Mouse (Mus musculus): ENCODE measurements around the gene Mcemp1. TPM values are rescaled to one million over a fixed set of nuclear protein-coding genes. Genes with fewer than 3 reads are reported as not detected.

The Mcemp1 gene
- polyA plus RNA-seq, 1 experiment from 2014 or later, result 2.9 TPM

DNA sequence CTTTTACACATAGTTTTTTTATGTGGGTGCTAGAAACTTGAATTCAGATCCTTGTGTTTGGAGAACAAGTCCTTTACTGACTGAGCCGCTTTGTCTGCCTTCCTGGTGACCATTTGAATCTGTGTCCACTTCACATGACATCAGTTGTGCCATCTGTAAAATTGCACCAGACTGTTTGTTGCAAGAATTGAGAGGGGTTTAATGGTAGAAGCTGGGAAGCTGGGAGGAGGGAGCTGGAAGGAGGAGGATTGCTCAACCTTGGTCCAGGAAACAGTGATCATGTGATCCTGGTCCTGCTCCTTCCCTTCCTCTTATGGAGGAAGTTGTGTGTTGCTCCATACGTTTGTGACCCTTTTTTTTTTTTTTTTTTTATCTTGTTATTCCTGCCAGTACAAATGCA lies 17.3 kb upstream of the Mcemp1 start:
- Histone ChIP-seq H3K4me1 (no peaks in the 10 kb centered on the region), H3K9me3 (no peaks in the 10 kb centered on the region), H3K4me3 (replicated peaks) (no peak overlapping the region), H3K4me2 (no peak overlapping the region), H3K27me3 (replicated peaks) (no peaks in the 10 kb centered on the region), H3K36me3 (no peaks in the 10 kb centered on the region), H3K27ac (no peak overlapping the region), H3K9ac (no peak overlapping the region)
- ATAC-seq (ENCODE audit: insufficient read depth, low FRiP score, low read depth), result no peak
- WGBS, result 69% methylated on average over 2 of the region's 2 CpGs

DNA sequence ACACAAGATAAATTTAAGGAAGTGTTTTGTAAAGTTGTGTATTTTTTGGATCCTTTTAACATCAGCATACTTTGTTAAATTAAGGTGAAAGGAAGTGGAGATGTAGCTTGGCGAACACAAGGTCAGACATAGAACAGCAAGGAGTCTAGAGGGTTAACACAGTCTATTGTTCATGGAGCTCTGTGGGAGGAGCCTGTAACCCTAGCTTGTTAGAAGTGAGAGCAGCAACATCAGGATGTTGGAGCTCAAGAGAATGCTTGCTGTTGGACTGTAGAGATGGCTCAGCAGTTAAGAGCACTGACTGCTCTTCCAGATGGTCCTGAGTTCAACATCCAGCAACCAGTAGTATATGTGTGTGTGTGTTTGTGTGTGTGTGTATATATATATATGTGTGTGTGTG lies 16.6 kb upstream of the Mcemp1 start:
- 41% methylated on average over 1 of the region's 1 CpGs for WGBS
- H3K4me2 ChIP-seq, result peak overlapping the region; percentile 6; the same call in 1 of the 2 replicates
- H3K27me3 ChIP-seq (replicated peaks), result no peaks in the 10 kb centered on the region
- no peak overlapping the region for H3K9ac ChIP-seq
- no peaks in the 10 kb centered on the region for H3K4me1 ChIP-seq
- no peak for ATAC-seq (ENCODE audit: insufficient read depth, low FRiP score, low read depth)
- no peaks in the 10 kb centered on the region for H3K36me3 ChIP-seq
- no peak overlapping the region for H3K4me3 ChIP-seq (replicated peaks)
- H3K27ac ChIP-seq, result no peak overlapping the region
- H3K9me3 ChIP-seq, result no peaks in the 10 kb centered on the region

DNA sequence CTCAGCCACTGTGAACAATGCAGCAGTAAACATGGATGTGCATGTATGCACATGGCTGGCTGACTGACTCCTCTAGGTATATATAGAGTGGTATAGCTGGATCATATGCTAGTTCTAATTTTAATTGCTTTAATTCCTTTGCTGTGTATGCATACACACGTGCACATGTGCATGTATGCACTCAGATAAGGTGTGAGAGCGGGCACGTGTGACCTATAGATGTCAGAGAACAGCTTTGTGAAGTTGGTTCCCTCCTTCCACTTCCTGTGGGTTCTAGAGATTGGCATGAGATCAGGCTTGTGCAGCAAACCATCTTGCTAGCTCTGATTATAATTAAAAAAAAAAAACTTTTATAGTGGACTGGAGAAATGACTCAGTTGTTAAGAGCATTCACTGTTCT lies 12.7 kb upstream of the Mcemp1 start:
- WGBS, result 64% methylated on average over 3 of the region's 3 CpGs
- no peak overlapping the region for H3K4me2 ChIP-seq
- H3K4me1 ChIP-seq, result no peaks in the 10 kb centered on the region
- H3K9me3 ChIP-seq, result no peaks in the 10 kb centered on the region
- H3K36me3 ChIP-seq, result no peaks in the 10 kb centered on the region
- no peak overlapping the region for H3K27ac ChIP-seq
- H3K27me3 ChIP-seq (replicated peaks), result no peaks in the 10 kb centered on the region
- ATAC-seq (ENCODE audit: insufficient read depth, low FRiP score, low read depth), result no peak
- H3K4me3 ChIP-seq (replicated peaks), result no peak overlapping the region
- H3K9ac ChIP-seq, result no peak overlapping the region

DNA sequence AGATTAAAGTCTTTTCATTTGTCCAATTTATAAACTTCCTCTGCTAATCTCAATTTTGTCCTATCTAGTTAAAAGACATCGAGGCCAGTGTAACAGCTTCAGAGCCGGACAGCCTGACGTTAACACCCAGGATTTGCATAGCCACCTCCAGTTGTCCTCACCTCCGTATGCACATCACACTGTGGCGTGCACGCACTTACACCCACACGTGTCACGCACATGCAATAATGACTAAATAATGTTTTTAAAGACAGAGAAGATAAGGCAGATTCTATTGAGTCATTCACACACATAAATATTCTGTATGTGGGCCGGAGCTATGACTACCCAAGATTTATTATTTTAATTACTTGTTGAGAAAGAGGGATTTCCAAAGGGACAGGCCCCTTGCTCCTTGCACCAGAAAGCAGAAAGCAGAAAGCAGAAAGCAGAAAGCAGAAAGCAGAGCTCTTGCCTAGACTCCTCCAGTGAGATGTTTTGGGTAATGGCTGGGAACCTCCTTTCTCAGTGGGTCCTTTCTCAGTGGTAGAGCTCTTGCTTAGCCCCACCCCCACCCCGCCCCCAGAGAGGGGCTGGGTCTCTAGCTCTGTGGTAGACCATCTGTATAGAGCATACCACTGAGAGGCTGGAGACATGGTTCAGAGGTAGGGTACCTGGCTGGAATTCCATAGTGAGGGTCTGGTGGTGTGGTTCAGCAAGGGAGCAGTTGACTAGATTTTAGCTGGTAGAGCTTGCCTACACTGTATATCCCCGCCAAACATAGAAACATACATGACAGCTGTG lies 10.6 kb upstream of the Mcemp1 start:
- ATAC-seq (ENCODE audit: insufficient read depth, low FRiP score, low read depth), result no peak
- H3K4me1 ChIP-seq, result no peaks in the 10 kb centered on the region
- 66% methylated on average over 11 of the region's 11 CpGs for WGBS
- H3K9me3 ChIP-seq, result no peaks in the 10 kb centered on the region
- H3K4me3 ChIP-seq (replicated peaks), result no peak overlapping the region
- H3K4me2 ChIP-seq, result no peak overlapping the region
- H3K36me3 ChIP-seq, result no peaks in the 10 kb centered on the region
- no peak overlapping the region for H3K27ac ChIP-seq
- no peak overlapping the region for H3K9ac ChIP-seq
- no peaks in the 10 kb centered on the region for H3K27me3 ChIP-seq (replicated peaks)

DNA sequence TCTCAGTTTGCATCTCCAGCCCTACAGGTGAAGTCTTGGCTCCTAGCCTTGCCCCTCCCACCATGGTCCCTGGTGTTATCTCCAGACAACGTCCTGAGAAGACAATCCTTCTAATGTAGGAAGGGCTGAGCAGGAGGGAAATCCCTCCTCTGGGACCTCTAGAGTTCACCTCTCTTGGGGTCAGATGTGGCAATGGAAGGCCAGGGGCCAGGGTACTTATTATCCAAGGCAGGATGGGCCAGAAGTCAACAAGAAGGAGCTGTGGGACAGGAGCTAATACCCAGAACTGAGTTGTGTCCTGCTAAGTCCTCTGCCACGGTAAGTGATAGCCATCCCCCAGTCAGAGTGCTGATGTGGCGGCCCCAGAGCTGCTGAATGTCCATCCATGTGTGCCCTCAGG lies 10.0 kb upstream of the Mcemp1 start, which contains the start of gene Retn:
Gene Retn, plus strand, starts transcription at position 245 of the 400 bp plus-strand sequence.
- Histone ChIP-seq H3K4me3 (replicated peaks) (no peak within 1 kb of the TSS), H3K4me2 (no peak within 1 kb of the TSS), H3K4me1 (no peaks in the 10 kb centered on the region), H3K9me3 (no peaks in the 10 kb centered on the region), H3K36me3 (no peaks in the 10 kb centered on the region), H3K27me3 (replicated peaks) (no peaks in the 10 kb centered on the region), H3K27ac (no peak within 1 kb of the TSS), H3K9ac (no peak within 1 kb of the TSS)
- 66% methylated on average over 3 of the region's 3 CpGs for WGBS
- no peak for ATAC-seq (ENCODE audit: insufficient read depth, low FRiP score, low read depth)

DNA sequence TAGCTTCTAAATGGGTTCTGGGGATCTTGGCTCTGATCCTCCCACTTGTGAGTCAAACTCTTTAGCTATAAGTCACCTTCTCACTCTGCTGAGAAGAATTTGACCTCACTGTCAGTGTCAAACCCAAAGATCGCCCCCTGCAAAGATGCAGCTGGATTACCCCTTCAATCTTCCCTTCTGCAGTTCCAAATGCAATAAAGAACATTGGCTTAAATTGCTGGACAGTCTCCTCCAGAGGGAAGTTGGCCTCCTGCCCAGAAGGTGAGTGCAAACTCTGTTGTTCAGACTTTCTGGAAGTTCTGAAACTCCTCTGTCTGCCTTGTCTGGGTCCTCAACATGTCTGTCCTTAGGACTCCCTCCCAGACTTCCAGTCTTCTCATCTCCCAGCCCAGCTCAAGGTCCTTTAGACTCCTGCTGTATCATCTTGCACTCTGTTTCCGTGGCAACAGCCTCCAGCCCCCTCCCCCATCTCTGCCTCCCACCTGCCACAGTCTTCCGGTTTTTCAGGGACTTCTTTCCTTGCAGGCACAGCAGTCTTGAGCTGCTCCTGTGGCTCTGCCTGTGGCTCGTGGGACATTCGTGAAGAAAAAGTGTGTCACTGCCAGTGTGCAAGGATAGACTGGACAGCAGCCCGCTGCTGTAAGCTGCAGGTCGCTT lies 8.7 kb upstream of the Mcemp1 start:
- Histone ChIP-seq H3K27me3 (replicated peaks) (no peaks in the 10 kb centered on the region), H3K4me1 (no peaks in the 10 kb centered on the region), H3K4me2 (no peak overlapping the region), H3K9ac (no peak overlapping the region), H3K36me3 (no peaks in the 10 kb centered on the region), H3K27ac (no peak overlapping the region), H3K9me3 (no peaks in the 10 kb centered on the region), H3K4me3 (replicated peaks) (no peak overlapping the region)
- WGBS, result 21% methylated on average over 7 of the region's 7 CpGs
- ATAC-seq (ENCODE audit: insufficient read depth, low FRiP score, low read depth), result no peak

DNA sequence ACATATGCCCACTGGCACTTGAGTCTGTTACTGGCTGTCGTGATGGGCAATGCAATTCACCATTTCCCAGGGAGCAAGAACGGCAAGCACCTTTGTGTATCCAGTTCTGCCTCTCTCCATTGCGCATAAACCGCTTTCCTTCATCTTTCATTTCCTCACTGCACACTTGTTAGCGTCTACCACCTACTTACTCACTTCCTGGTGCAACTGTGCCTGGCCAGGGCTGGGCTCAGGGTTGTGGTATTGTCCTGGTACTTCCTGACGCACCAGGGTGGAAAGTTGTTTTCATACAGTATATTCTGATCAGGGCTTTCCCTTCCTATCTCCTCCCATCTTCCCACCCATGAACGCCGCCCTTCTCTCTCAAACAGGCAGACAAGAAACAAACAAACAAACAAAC lies 4.7 kb upstream of the Mcemp1 start:
- H3K9ac ChIP-seq, result no peak overlapping the region
- WGBS, result 73% methylated on average over 8 of the region's 8 CpGs
- H3K4me1 ChIP-seq, result no peaks in the 10 kb centered on the region
- no peaks in the 10 kb centered on the region for H3K9me3 ChIP-seq
- no peaks in the 10 kb centered on the region for H3K27me3 ChIP-seq (replicated peaks)
- no peak overlapping the region for H3K4me3 ChIP-seq (replicated peaks)
- no peak overlapping the region for H3K4me2 ChIP-seq
- H3K27ac ChIP-seq, result no peak overlapping the region
- no peak; the same call in 1 of the 2 replicates for ATAC-seq (ENCODE audit: insufficient read depth, low FRiP score, low read depth)
- no peaks in the 10 kb centered on the region for H3K36me3 ChIP-seq

DNA sequence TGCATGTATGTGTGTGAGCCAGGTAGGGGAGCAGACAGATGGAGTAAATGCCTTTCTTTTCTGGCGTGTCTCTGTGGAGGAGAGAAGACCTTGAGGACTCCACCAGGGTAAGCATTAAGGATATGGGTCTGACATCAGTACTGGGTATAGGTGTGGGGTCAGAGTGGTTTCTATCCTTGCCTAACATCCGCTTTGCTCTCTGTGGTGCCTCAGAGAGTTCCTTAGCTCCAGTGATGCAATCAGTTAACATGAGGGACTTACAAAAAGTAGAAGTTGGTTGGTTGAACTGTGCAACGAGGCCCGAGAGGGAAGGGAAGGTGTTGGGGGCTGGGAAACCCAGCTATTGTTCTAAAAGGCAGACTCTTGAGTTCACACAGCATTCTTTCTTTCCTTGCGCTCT lies 1.1 kb upstream of the Mcemp1 start:
- H3K27ac ChIP-seq, result no peak overlapping the region
- H3K9me3 ChIP-seq, result no peaks in the 10 kb centered on the region
- H3K9ac ChIP-seq, result no peak overlapping the region
- H3K27me3 ChIP-seq (replicated peaks), result no peaks in the 10 kb centered on the region
- no peak overlapping the region for H3K4me3 ChIP-seq (replicated peaks)
- ATAC-seq (ENCODE audit: insufficient read depth, low FRiP score, low read depth), result no peak
- H3K4me1 ChIP-seq, result no peaks in the 10 kb centered on the region
- H3K4me2 ChIP-seq, result no peak overlapping the region
- H3K36me3 ChIP-seq, result no peaks in the 10 kb centered on the region
- 56% methylated on average over 5 of the region's 5 CpGs for WGBS

DNA sequence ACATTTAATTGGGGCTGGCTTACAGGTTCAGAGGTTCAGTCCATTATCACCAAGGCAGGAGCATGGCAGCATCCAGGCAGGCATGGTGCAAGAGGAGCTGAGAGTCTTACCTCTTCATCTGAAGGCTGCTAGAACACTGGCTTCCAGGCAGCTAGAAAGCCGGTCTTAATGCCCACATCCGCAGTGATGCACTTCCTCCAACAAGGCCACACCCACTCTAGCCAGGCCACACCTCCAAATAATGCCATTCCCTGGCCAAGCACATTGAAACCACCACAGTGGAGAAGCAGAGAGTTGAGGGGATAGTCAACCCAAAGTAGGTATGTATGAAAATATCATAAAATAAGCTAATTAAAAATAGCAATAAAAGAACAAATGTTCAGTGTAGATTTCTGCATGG lies 4.8 kb downstream of the Mcemp1 start:
- no peaks in the 10 kb centered on the region for H3K9me3 ChIP-seq
- no peak overlapping the region for H3K9ac ChIP-seq

DNA sequence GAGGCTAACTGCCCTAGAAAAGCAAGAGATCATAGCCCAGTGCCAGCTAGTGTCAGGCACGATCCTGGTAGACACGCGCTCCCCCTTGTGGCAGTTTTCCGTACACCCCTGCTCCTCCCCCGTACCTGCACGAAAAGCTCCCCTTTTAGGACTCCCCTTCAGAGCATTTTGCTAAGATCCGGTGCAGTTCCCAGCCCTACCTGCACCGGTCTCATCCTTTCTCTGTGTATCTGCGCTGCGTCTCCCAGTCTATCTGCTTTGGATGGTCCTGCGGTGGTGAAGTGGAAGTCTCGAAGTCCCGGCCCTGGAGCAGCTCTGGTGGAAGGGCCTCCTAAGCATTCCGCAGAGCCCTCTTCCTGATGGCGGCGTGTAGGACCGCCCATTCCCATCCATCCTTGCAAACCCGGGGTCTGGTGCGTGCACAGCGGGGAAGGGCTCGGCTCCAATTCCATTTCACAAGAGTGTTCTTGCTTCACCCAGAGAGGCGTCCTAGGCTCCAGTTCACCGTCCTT lies 6.5 kb downstream of the Mcemp1 start, which contains the start of gene Fcor:
Gene Fcor, minus strand, starts transcription at position 383 of the 512 bp plus-strand sequence.
- H3K36me3 ChIP-seq, result no peaks in the 10 kb centered on the region
- peak within 1 kb of the TSS; percentile 91 for H3K4me2 ChIP-seq
- peak within 1 kb of the TSS; percentile 40; the same call in 1 of the 2 replicates for H3K9ac ChIP-seq
- peak within 1 kb of the TSS; percentile 63 for H3K4me3 ChIP-seq (replicated peaks)
- peak within 1 kb of the TSS; percentile 59; the same call in 1 of the 2 replicates for H3K27ac ChIP-seq
- H3K4me1 ChIP-seq, result no peaks in the 10 kb centered on the region
- peak; percentile 77 for ATAC-seq (ENCODE audit: insufficient read depth, low FRiP score, low read depth)
- H3K27me3 ChIP-seq (replicated peaks), result no peaks in the 10 kb centered on the region
- H3K9me3 ChIP-seq, result no peaks in the 10 kb centered on the region
- WGBS, result under 1% methylated on average over 23 of the region's 23 CpGs

More for the DNA sequence above, 4.8 kb downstream of the Mcemp1 start:
- no peaks in the 10 kb centered on the region for H3K36me3 ChIP-seq
- ATAC-seq (ENCODE audit: insufficient read depth, low FRiP score, low read depth), result no peak
- H3K27me3 ChIP-seq (replicated peaks), result no peaks in the 10 kb centered on the region
- H3K27ac ChIP-seq, result no peak overlapping the region
- H3K4me1 ChIP-seq, result no peaks in the 10 kb centered on the region
- no peak overlapping the region for H3K4me3 ChIP-seq (replicated peaks)
- H3K4me2 ChIP-seq, result no peak overlapping the region
- 77% methylated on average over 2 of the region's 2 CpGs for WGBS

DNA sequence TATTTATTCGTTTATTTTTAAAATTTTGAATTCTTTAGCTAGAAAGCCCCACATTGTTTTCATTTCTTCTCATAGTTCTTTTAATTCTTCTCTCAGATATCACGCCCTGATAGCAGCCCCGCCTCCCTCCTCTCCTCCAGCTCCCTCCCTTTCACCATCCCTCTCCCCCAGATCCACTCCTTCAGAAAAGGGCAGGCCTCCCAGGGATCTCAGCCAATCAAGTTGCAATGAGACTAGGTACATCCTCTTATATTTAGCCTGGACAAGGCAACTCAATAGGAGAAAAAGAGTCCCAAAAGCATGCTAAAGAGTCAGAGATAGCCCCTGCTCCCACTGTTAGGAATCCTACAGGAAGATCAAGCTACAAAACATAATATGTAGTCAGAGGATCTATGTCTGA lies 9.1 kb downstream of the Mcemp1 start:
- no peaks in the 10 kb centered on the region for H3K9me3 ChIP-seq
- peaks cover 11% of the 10 kb centered on the region for H3K36me3 ChIP-seq
- ATAC-seq (ENCODE audit: insufficient read depth, low FRiP score, low read depth), result no peak
- H3K4me1 ChIP-seq, result peaks cover 11% of the 10 kb centered on the region; the same call in 1 of the 2 replicates
- no peak overlapping the region for H3K4me3 ChIP-seq (replicated peaks)
- no peak overlapping the region for H3K9ac ChIP-seq
- H3K27me3 ChIP-seq (replicated peaks), result no peaks in the 10 kb centered on the region
- no peak overlapping the region for H3K4me2 ChIP-seq
- 47% methylated on average over 3 of the region's 3 CpGs for WGBS
- H3K27ac ChIP-seq, result no peak overlapping the region

All from stomach, embryonic 15.5 days (tissue).